Mouse (Mus musculus): ENCODE results near the gene Syt8.

DNA sequence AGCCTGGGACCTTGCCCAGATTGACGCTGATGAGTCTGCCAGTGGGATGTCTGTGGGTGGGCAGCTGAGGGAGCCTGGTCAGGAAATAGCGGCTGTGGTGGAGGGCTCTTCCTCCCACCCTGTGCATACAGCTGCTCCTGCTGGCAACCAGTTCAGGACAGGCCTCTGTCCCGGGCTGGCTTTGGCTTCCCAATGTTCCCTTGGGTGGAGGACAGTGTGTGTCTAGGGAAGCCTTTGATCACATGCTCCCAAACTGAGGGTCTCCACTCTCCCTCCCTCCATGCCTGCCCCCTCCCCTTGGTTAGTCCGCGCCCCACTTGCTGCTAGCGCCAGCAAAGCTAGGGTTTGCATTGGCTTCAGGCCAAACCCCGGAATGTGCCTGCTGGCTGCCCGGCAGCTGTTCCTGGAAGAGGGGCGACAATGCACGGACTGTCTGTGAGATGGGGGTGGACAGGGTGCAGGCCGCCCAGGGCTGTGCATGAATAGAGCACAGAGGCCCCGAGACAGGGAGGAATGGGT, 4.4 kb upstream of the Syt8 start:
- TF ChIP-seq CTCF (IDR thresholded peaks at IDR 0.05; ENCODE audit: low read depth, low read length) (no peak), POLR2A (IDR thresholded peaks at IDR 0.05; ENCODE audit: insufficient read depth, low read length) (no peak), EP300 (IDR thresholded peaks at IDR 0.05; ENCODE audit: insufficient read depth, low read depth, low read length) (no peak)

Data from ES-Bruce4 (cell line).